Mouse (Mus musculus) CH12.LX (cell line): ENCODE results near the gene Rps11. TPM values are rescaled to one million over a fixed set of nuclear protein-coding genes. Genes with fewer than 3 reads are reported as not detected.
A peak's percentile ranks its signal among the peaks of the same experiment; 100 is the strongest.

Source experiments
- DNase-seq: peaks from one replicate; pipeline ENCODE4 v3.0.0-alpha.2; 2013; ENCODE audit errors: extremely low read depth
- H3K27ac ChIP-seq: 2 replicates; pipeline ENCODE4 v1.5.1; 2012; ENCODE audit warnings: low read depth, mild to moderate bottlenecking, control low read depth, moderate library complexity; ENCODE audit not compliant: insufficient read depth
- H3K27me3 ChIP-seq: replicated peaks from 2 replicates; pipeline ENCODE3; 2012; ENCODE audit warnings: inconsistent platforms
- H3K36me3 ChIP-seq, 2 experiments: replicated peaks in 1 of 2; 2 replicates each; pipeline versions ENCODE3 to v1.6.1; 2012; ENCODE audit warnings: inconsistent platforms in 1 of 2, low read length in 1 of 2, mild to moderate bottlenecking in 1 of 2, mixed read lengths in 1 of 2, moderate library complexity in 1 of 2; ENCODE audit not compliant: control insufficient read depth in 1 of 2, insufficient read depth in 1 of 2
- H3K4me1 ChIP-seq, 2 experiments: 2 replicates each; pipeline ENCODE4 v1.6.1; 2012; ENCODE audit warnings: inconsistent platforms in 1 of 2, moderate library complexity in 1 of 2; ENCODE audit not compliant: insufficient read depth in 2 of 2, control insufficient read depth in 1 of 2
- H3K4me2 ChIP-seq: 2 replicates; pipeline ENCODE4 v1.6.1; 2012; ENCODE audit warnings: low read depth, mild to moderate bottlenecking, control low read depth; ENCODE audit not compliant: poor library complexity, insufficient read depth, severe bottlenecking
- H3K4me3 ChIP-seq, 3 experiments: fragments of 150-350 bp in 1 of 3; sonication (generic) in 1 of 3; replicated peaks in 1 of 3; 2 replicates each; pipeline versions ENCODE3 to v1.5.1; 2011 to 2012; ENCODE audit warnings: low read depth in 2 of 3, low read length in 2 of 3, mild to moderate bottlenecking in 2 of 3, moderate library complexity in 2 of 3, control low read depth in 1 of 3, improper control_type of control experiment in 1 of 3, inconsistent platforms in 1 of 3, mixed read lengths in 1 of 3; ENCODE audit not compliant: poor library complexity in 1 of 3
- H3K79me2 ChIP-seq: replicated peaks from 2 replicates; pipeline ENCODE4 v1.6.1; 2012; ENCODE audit warnings: mild to moderate bottlenecking, moderate library complexity; ENCODE audit not compliant: control insufficient read depth, poor library complexity, insufficient read depth, severe bottlenecking; ENCODE audit errors: extremely low read depth
- H3K9ac ChIP-seq: 2 replicates; pipeline ENCODE4 v1.6.1; 2012; ENCODE audit warnings: low read depth, mild to moderate bottlenecking, control low read depth, moderate library complexity; ENCODE audit not compliant: insufficient read depth
- H3K9me3 ChIP-seq: replicated peaks from 2 replicates; pipeline ENCODE3; 2012; ENCODE audit warnings: low read length, inconsistent platforms, mixed read lengths
- BHLHE40 ChIP-seq: IDR thresholded peaks from 2 replicates; pipeline ENCODE4 v1.6.1; 2011; ENCODE audit warnings: mild to moderate bottlenecking, low read depth, low read length, improper control_type of control experiment
- CHD1 ChIP-seq: IDR thresholded peaks from 2 replicates; pipeline ENCODE4 v1.6.1; 2012; ENCODE audit warnings: low read depth, low read length, improper control_type of control experiment, inconsistent platforms
- CHD2 ChIP-seq: IDR thresholded peaks from 2 replicates; pipeline ENCODE4 v1.6.1; 2011; ENCODE audit warnings: low read length, improper control_type of control experiment
- CTCF ChIP-seq, 2 experiments: IDR thresholded peaks in 1 of 2; conservative IDR thresholded peaks in 1 of 2; 2 replicates each; pipeline ENCODE4 v1.5.1; 2011 to 2012; ENCODE audit warnings: low read depth in 2 of 2, low read length in 2 of 2, improper control_type of control experiment in 1 of 2, inconsistent platforms in 1 of 2, mild to moderate bottlenecking in 1 of 2, moderate library complexity in 1 of 2
- E2F4 ChIP-seq: IDR thresholded peaks from 2 replicates; pipeline ENCODE4 v1.6.1; 2011; ENCODE audit warnings: low read depth, low read length, improper control_type of control experiment; ENCODE audit not compliant: insufficient replicate concordance
- ELF1 ChIP-seq: IDR thresholded peaks from 2 replicates; pipeline ENCODE4 v1.6.1; 2014; ENCODE audit warnings: low read depth, mild to moderate bottlenecking, inconsistent platforms, low read length, improper control_type of control experiment
- EP300 ChIP-seq: IDR thresholded peaks from 2 replicates; pipeline ENCODE4 v1.6.1; 2011; ENCODE audit warnings: low read length, improper control_type of control experiment
- ETS1 ChIP-seq: conservative IDR thresholded peaks from 2 replicates; pipeline ENCODE4 v1.6.1; 2012; ENCODE audit warnings: low read depth, mild to moderate bottlenecking, inconsistent platforms, low read length, improper control_type of control experiment, moderate library complexity
- IRF4 ChIP-seq: IDR thresholded peaks from 2 replicates; pipeline ENCODE4 v1.6.1; 2014; ENCODE audit warnings: low read depth, mild to moderate bottlenecking, inconsistent platforms, low read length, improper control_type of control experiment
- JUN ChIP-seq: IDR thresholded peaks from 2 replicates; pipeline ENCODE4 v1.6.1; 2011; ENCODE audit warnings: low read depth, mild to moderate bottlenecking, low read length, improper control_type of control experiment, moderate library complexity; ENCODE audit not compliant: insufficient read depth
- JUND ChIP-seq: conservative IDR thresholded peaks from 2 replicates; pipeline ENCODE4 v1.6.1; 2011; ENCODE audit warnings: low read depth, low read length, improper control_type of control experiment
- KAT2A ChIP-seq: IDR thresholded peaks from 2 replicates; pipeline ENCODE4 v1.6.1; 2012; ENCODE audit warnings: low read length, improper control_type of control experiment, inconsistent platforms; ENCODE audit not compliant: insufficient replicate concordance
- MAFK ChIP-seq: IDR thresholded peaks from 2 replicates; pipeline ENCODE4 v1.6.1; 2011; ENCODE audit warnings: low read length, improper control_type of control experiment; ENCODE audit not compliant: insufficient replicate concordance
- MAX ChIP-seq: IDR thresholded peaks from 2 replicates; pipeline ENCODE4 v1.6.1; 2011; ENCODE audit warnings: low read length, improper control_type of control experiment
- MAZ ChIP-seq: IDR thresholded peaks from 2 replicates; pipeline ENCODE4 v1.6.1; 2012; ENCODE audit warnings: low read depth, mild to moderate bottlenecking, inconsistent platforms, low read length, improper control_type of control experiment, moderate library complexity
- MEF2A ChIP-seq: IDR thresholded peaks from 2 replicates; pipeline ENCODE4 v1.6.1; 2014; ENCODE audit warnings: low read depth, mild to moderate bottlenecking, inconsistent platforms, low read length, improper control_type of control experiment, borderline replicate concordance
- MYC ChIP-seq: IDR thresholded peaks from 2 replicates; pipeline ENCODE4 v1.6.1; 2011; ENCODE audit warnings: low read depth, mild to moderate bottlenecking, improper control_type of control experiment, low read length
- NELFE ChIP-seq: IDR thresholded peaks from 2 replicates; pipeline ENCODE4 v1.6.1; 2011; ENCODE audit warnings: low read depth, low read length, improper control_type of control experiment
- NRF1 ChIP-seq: IDR thresholded peaks from 2 replicates; pipeline ENCODE4 v1.6.1; 2014; ENCODE audit warnings: low read depth, mild to moderate bottlenecking, inconsistent platforms, low read length, improper control_type of control experiment, moderate library complexity
- PAX5 ChIP-seq: IDR thresholded peaks from 2 replicates; pipeline ENCODE4 v1.6.1; 2012; ENCODE audit warnings: low read length, inconsistent platforms, mixed read lengths
- POLR2A ChIP-seq: IDR thresholded peaks from 2 replicates; pipeline ENCODE4 v1.6.1; 2011; ENCODE audit warnings: low read depth, mild to moderate bottlenecking, improper control_type of control experiment, low read length
- POLR2AphosphoS2 ChIP-seq: IDR thresholded peaks from 2 replicates; pipeline ENCODE4 v1.6.1; 2011; ENCODE audit warnings: low read depth, low read length, improper control_type of control experiment
- RAD21 ChIP-seq: IDR thresholded peaks from 2 replicates; pipeline ENCODE4 v1.6.1; 2011; ENCODE audit warnings: low read depth, mild to moderate bottlenecking, low read length, improper control_type of control experiment, moderate library complexity
- RCOR1 ChIP-seq: conservative IDR thresholded peaks from 2 replicates; pipeline ENCODE4 v1.6.1; 2012; ENCODE audit warnings: low read depth, mild to moderate bottlenecking, inconsistent platforms, low read length, improper control_type of control experiment
- SIN3A ChIP-seq: IDR thresholded peaks from 2 replicates; pipeline ENCODE4 v1.6.1; 2012; ENCODE audit warnings: low read length, improper control_type of control experiment, inconsistent platforms
- TBP ChIP-seq: conservative IDR thresholded peaks from 2 replicates; pipeline ENCODE4 v1.6.1; 2011; ENCODE audit warnings: low read depth, low read length, improper control_type of control experiment
- TCF12 ChIP-seq: IDR thresholded peaks from 2 replicates; pipeline ENCODE4 v1.6.1; 2014; ENCODE audit warnings: low read depth, mild to moderate bottlenecking, inconsistent platforms, low read length, improper control_type of control experiment
- USF2 ChIP-seq: conservative IDR thresholded peaks from 2 replicates; pipeline ENCODE4 v1.6.1; 2011; ENCODE audit warnings: low read depth, low read length, improper control_type of control experiment
- ZC3H11A ChIP-seq: IDR thresholded peaks from 2 replicates; pipeline ENCODE4 v1.6.1; 2012; ENCODE audit warnings: low read depth, mild to moderate bottlenecking, inconsistent platforms, low read length, improper control_type of control experiment
- ZKSCAN1 ChIP-seq: IDR thresholded peaks from 2 replicates; pipeline ENCODE4 v1.6.1; 2012; ENCODE audit warnings: low read depth, inconsistent platforms, low read length, improper control_type of control experiment, borderline replicate concordance
- ZMIZ1 ChIP-seq: IDR thresholded peaks from 2 replicates; pipeline ENCODE4 v1.6.1; 2012; ENCODE audit warnings: low read depth, mild to moderate bottlenecking, inconsistent platforms, low read length, improper control_type of control experiment
- dilution Hi-C: fragments of 300-500 bp; cut with MboI; formaldehyde crosslinking; loops from 2 replicates; pipeline ENCODE4 v1.14.3; 2020; ENCODE audit warnings: low sequenced_read_pairs; ENCODE audit not compliant: extremely low pct_unique_long_range_greater_than_20kb, extremely low pct_ligation_motif_present
- in situ Hi-C: fragments of 300-500 bp; cut with MboI; formaldehyde crosslinking; loops from 3 replicates; pipeline ENCODE4 v1.14.3; 2019; ENCODE audit warnings: low sequenced_read_pairs, low pct_ligation_motif_present, low pct_unique_long_range_greater_than_20kb, mixed read lengths
- polyA plus RNA-seq: library from polyadenylated mRNA; unstranded; fragments of >175 nt; gene quantifications from 2 replicates; pipeline ENCODE4 v1.2.1, GENCODE M21; 2012; ENCODE audit warnings: low read depth; ENCODE audit not compliant: insufficient read length
- total RNA-seq, 2 experiments: library from RNA; depleted of rRNA; stranded (reverse); fragments of 300-350 nt in 1 of 2; fragments of >200 nt in 1 of 2; gene quantifications; 2 replicates each; pipeline ENCODE4 v1.2.3; 2012 to 2014

The Rps11 gene
- total and polyA plus RNA-seq, 3 experiments: 898 to 1,839 (median 1,699) TPM

DNA sequence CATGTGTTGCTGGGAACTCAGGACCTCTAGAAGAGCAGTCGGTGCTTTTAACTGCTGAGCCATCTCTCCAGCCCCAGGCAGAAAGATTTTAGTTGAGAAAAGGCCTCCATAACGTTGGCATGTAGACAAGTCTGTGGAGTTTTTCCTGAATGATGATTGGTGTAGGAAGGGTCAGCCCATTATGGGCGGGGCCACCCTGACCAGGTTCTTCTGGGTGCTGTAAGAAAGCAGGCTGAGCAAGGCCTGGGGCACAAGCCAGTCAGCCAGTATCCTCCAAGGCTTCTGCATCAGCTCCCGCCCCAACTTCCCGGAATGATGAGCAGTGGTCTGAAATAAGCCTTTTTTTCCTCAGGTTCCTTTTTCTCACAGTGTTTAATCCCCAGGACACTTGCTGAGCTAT, 43.2 kb downstream of the Rps11 start:
- Histone ChIP-seq H3K9ac (no peak overlapping the region), H3K4me1 (0 out of 4 replicates have a peak, but pooled peaks cover 2 to 6% of the 10 kb centered on the region in 2 experiments), H3K27ac (no peak overlapping the region), H3K79me2 (no peaks in the 10 kb centered on the region), H3K9me3 (peaks cover 2% of the 10 kb centered on the region), H3K4me3 (no peak overlapping the region), H3K4me2 (no peak overlapping the region), H3K36me3 (peaks cover 19 to 26% of the 10 kb centered on the region in 2 experiments), H3K27me3 (no peaks in the 10 kb centered on the region)
- in situ Hi-C loops (loop anchor here (5.0 kb wide), 1 partner anchor 46 kb away; the partner anchor contains the start of gene Rpl13a), dilution Hi-C loops (no loop called here)
- TF ChIP-seq E2F4 (no peak), CHD2 (no peak), ETS1 (no peak), RAD21 (no peak), ZMIZ1 (no peak), JUND (no peak), MEF2A (no peak), MYC (no peak), CHD1 (no peak), KAT2A (no peak), EP300 (no peak), NRF1 (no peak), POLR2AphosphoS2 (no peak), ZKSCAN1 (no peak), ELF1 (no peak)
- no peak for DNase-seq

DNA sequence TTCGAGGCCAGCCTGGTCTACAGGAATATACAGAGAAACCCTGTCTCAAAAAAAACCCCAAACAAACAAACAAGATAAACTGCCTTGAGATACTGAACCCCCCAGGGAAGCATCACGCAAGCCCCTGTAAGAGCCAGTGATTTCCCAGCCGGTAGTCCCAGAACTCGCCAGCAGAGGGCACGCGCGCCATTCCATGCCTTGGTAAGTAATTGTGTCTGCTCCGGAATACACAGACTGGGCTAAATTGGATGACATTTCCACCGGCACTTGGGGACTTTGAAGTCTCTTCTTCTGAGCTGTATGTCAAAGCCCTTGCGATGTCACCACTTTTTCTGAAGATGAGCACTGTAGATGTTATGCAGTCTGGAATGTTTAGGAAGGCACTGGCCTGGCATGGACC, 44.4 kb downstream of the Rps11 start:
- DNase-seq: peak; percentile 72
- Histone ChIP-seq H3K9ac (no peak overlapping the region), H3K27me3 (no peaks in the 10 kb centered on the region), H3K4me1 (peaks cover 5 to 14% of the 10 kb centered on the region in 2 experiments; a peak in 1 of 4 replicates), H3K9me3 (no peaks in the 10 kb centered on the region), H3K4me2 (no peak overlapping the region), H3K36me3 (peaks cover 30 to 38% of the 10 kb centered on the region in 2 experiments), H3K79me2 (no peaks in the 10 kb centered on the region), H3K4me3 (no peak overlapping the region), H3K27ac (no peak overlapping the region)
- dilution Hi-C loops: no loop called here
- in situ Hi-C loops: loop anchor here (5.0 kb wide), 1 partner anchor 47 kb away; the partner anchor contains the start of gene Rpl13a
- TF ChIP-seq KAT2A: no peak
- 0 out of 2 replicates have a peak, but pooled peaks have one; percentile 31 for TF ChIP-seq POLR2AphosphoS2
- no peak for TF ChIP-seq ZMIZ1
- no peak for TF ChIP-seq MEF2A
- no peak for TF ChIP-seq ELF1
- no peak for TF ChIP-seq PAX5
- no peak for TF ChIP-seq MAFK
- TF ChIP-seq MAZ: no peak
- no peak for TF ChIP-seq BHLHE40
- no peak for TF ChIP-seq SIN3A
- peak; percentile 78 for TF ChIP-seq RAD21
- TF ChIP-seq POLR2A: 0 out of 2 replicates have a peak, but pooled peaks have one; percentile 19
- no peak for TF ChIP-seq MYC
- no peak for TF ChIP-seq CHD1
- TF ChIP-seq CTCF (conservative IDR thresholded peaks at IDR 0.05 in 1 of 2, IDR thresholded peaks at IDR 0.05 in 1 of 2; ENCODE audit: low read depth in 2 of 2, low read length in 2 of 2): peak; percentile 44 to 85; a peak in 3 of 4 replicates
- no peak for TF ChIP-seq ZC3H11A
- TF ChIP-seq JUN: no peak
- TF ChIP-seq IRF4: peak; percentile 32; the same call in 1 of the 2 replicates
- no peak for TF ChIP-seq NELFE
- TF ChIP-seq TBP: no peak
- 0 out of 2 replicates have a peak, but pooled peaks have one; percentile 11 for TF ChIP-seq TCF12
- no peak for TF ChIP-seq RCOR1
- TF ChIP-seq USF2: no peak
- TF ChIP-seq E2F4: no peak
- no peak for TF ChIP-seq MAX
- no peak for TF ChIP-seq EP300
- no peak for TF ChIP-seq ZKSCAN1
